Mouse (Mus musculus) thymus, adult 2 months (tissue): ENCODE results near the gene 1810049J17Rik.

Experiments used
- CTCF ChIP-seq: fragments of 200-500 bp; IDR thresholded peaks from 2 replicates; pipeline ENCODE4 v1.5.1; 2012; ENCODE audit warnings: mild to moderate bottlenecking, control low read depth, low read length, moderate library complexity, borderline replicate concordance; ENCODE audit not compliant: control insufficient read depth, poor library complexity, insufficient read depth; ENCODE audit errors: extremely low read depth
- POLR2A ChIP-seq: fragments of 200-500 bp; IDR thresholded peaks from 2 replicates; pipeline ENCODE4 v1.6.1; 2012; ENCODE audit warnings: mild to moderate bottlenecking, low read length, control low read depth, moderate library complexity; ENCODE audit not compliant: control insufficient read depth, poor library complexity, insufficient read depth; ENCODE audit errors: extremely low read depth

DNA sequence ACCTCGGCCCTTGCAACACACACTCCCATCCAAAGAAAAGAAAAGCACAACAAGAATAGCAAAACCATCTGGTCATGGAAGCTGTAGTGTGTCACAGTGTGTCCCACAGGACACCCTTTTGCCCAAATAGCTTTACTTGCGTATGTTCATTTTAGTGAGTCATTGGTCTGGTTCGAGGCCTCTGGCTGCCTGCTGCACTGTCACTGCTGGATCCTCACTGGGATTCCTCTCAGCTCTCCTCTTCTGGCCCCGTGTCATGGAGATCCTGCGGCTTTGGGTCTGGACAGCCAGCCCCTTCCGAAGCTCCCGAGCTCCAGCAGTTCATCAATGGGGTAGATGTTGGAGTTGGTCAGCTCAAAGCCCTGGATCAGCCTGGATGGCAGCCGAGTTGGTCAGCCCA lies 3.2 kb downstream of the 1810049J17Rik start:
- no peak for TF ChIP-seq CTCF
- TF ChIP-seq POLR2A, result no peak
